Mouse (Mus musculus): ENCODE measurements around the gene Wdr11. TPM values are rescaled to one million over a fixed set of nuclear protein-coding genes. Genes with fewer than 3 reads are reported as not detected.

Wdr11 gene
- 7.1 and 11.8 TPM in 2 replicates for polyA plus RNA-seq (2012; rRNA removed; ENCODE audit: low replicate concordance)

GRCm38 (mm10) chr7:129591371-129592131 lies at the start of gene Wdr11:
TSS of gene Wdr11 (plus strand) at chr7:129591863.

